Mouse (Mus musculus) olfactory bulb, adult 2 months (tissue): ENCODE results near the gene Noto. TPM values are rescaled to one million over a fixed set of nuclear protein-coding genes. Genes with fewer than 3 reads are reported as not detected.
"Not testable (repeated sequence)": the region's sequence is repeated elsewhere in the genome, so short reads cannot be mapped to it uniquely, and the experiment has no call there.

Experiments
- H3K27ac ChIP-seq: fragments of 200-500 bp; 2 replicates; pipeline ENCODE4 v1.5.1; 2012; ENCODE audit warnings: low read depth, low read length; ENCODE audit not compliant: insufficient read depth
- H3K4me1 ChIP-seq: fragments of 200-500 bp; 2 replicates; pipeline ENCODE4 v1.6.1; 2012; ENCODE audit warnings: low read length; ENCODE audit not compliant: control insufficient read depth, insufficient read depth
- H3K4me3 ChIP-seq: fragments of 200-500 bp; 2 replicates; pipeline ENCODE4 v1.5.1; 2012; ENCODE audit warnings: mild to moderate bottlenecking, low read depth, low read length, moderate library complexity; ENCODE audit not compliant: insufficient read depth
- CTCF ChIP-seq: fragments of 200-500 bp; IDR thresholded peaks from 2 replicates; pipeline ENCODE4 v1.5.1; 2012; ENCODE audit warnings: low read depth, mild to moderate bottlenecking, low read length, moderate library complexity; ENCODE audit not compliant: insufficient read depth
- POLR2A ChIP-seq: fragments of 200-500 bp; IDR thresholded peaks from 2 replicates; pipeline ENCODE4 v1.6.1; 2012; ENCODE audit warnings: mild to moderate bottlenecking, low read depth, low read length, moderate library complexity; ENCODE audit not compliant: insufficient read depth
- WGBS: fragments of 180-500 bp; shearing (Covaris S2); methylation state at CpG from one replicate; pipeline ENCODE4 v1.1.7; 2018; 5-methylcytosine and 5-hydroxymethylcytosine counted together
- polyA plus RNA-seq: library from polyadenylated mRNA; stranded (reverse); fragments of >200 nt; gene quantifications from 2 replicates; pipeline ENCODE4 v1.2.4, GENCODE M21; 2012; ENCODE audit warnings: low replicate concordance; ENCODE audit not compliant: missing spikeins, insufficient read depth, insufficient read length

Gene Noto
- polyA plus RNA-seq, 1 experiment, result not detected

- WGBS, result 83% methylated on average over 3 of the region's 3 CpGs
- Histone ChIP-seq H3K27ac (no peak overlapping the region), H3K4me1 (peaks cover 4% of the 10 kb centered on the region; the same call in 1 of the 2 replicates), H3K4me3 (no peak overlapping the region)
- TF ChIP-seq POLR2A (no peak), CTCF (no peak)
These were observed 20.0 kb downstream of the Noto start for GRCm38 (mm10) chr6:85443488-85444233.

- H3K27ac ChIP-seq, result no peak overlapping the region
- peaks cover 4% of the 10 kb centered on the region; the same call in 1 of the 2 replicates for H3K4me1 ChIP-seq
- no peak for TF ChIP-seq CTCF
- TF ChIP-seq POLR2A, result no peak
- WGBS, result 88% methylated on average over 8 of the region's 8 CpGs
- no peak overlapping the region for H3K4me3 ChIP-seq
These were observed 20.7 kb downstream of the Noto start for GRCm38 (mm10) chr6:85444266-85444965.

GRCm38 (mm10) chr6:85445286-85445685 lies 21.6 kb downstream of the Noto start:
- no peak overlapping the region for H3K4me3 ChIP-seq
- H3K27ac ChIP-seq, result no peak overlapping the region
- TF ChIP-seq POLR2A, result no peak
- TF ChIP-seq CTCF, result no peak
- H3K4me1 ChIP-seq, result peaks cover 4% of the 10 kb centered on the region; the same call in 1 of the 2 replicates
- 81% methylated on average over 5 of the region's 5 CpGs for WGBS

- TF ChIP-seq POLR2A, result no peak
- TF ChIP-seq CTCF, result no peak
- WGBS, result 93% methylated on average over 6 of the region's 6 CpGs
- Histone ChIP-seq H3K27ac (no peak overlapping the region), H3K4me3 (no peak overlapping the region), H3K4me1 (peaks cover 4% of the 10 kb centered on the region; the same call in 1 of the 2 replicates)
These were observed 23.7 kb downstream of the Noto start for GRCm38 (mm10) chr6:85447351-85447750.

GRCm38 (mm10) chr6:85450140-85450539 lies 26.5 kb downstream of the Noto start:
- H3K27ac ChIP-seq, H3K4me1 ChIP-seq, H3K4me3 ChIP-seq: not testable (repeated sequence)
- 63% methylated on average over 1 of the region's 1 CpGs for WGBS

GRCm38 (mm10) chr6:85450697-85451663 lies 27.3 kb downstream of the Noto start, which contains the start of gene Cct7:
Gene Cct7, plus strand, starts transcription at chr6:85451514.
- Histone ChIP-seq H3K4me1 (no peaks in the 10 kb centered on the region; the same call in 1 of the 2 replicates), H3K27ac (peak within 1 kb of the TSS; percentile 78), H3K4me3 (peak within 1 kb of the TSS; percentile 83)
- WGBS, result 2% methylated on average over 95 of the region's 96 CpGs
- TF ChIP-seq CTCF (peak; percentile 59; the same call in 1 of the 2 replicates), POLR2A (no peak; the same call in 1 of the 2 replicates)

GRCm38 (mm10) chr6:85451664-85452410 lies 28.2 kb downstream of the Noto start, which contains the start of gene Pradc1:
Gene Pradc1, minus strand, starts transcription at chr6:85451970.
- TF ChIP-seq POLR2A (peak; percentile 56), CTCF (0 out of 2 replicates have a peak, but pooled peaks have one; percentile 3)
- Histone ChIP-seq H3K4me3 (peak within 1 kb of the TSS; percentile 83), H3K4me1 (no peaks in the 10 kb centered on the region; the same call in 1 of the 2 replicates), H3K27ac (peak within 1 kb of the TSS; percentile 78)
- WGBS, result under 1% methylated on average over 54 of the region's 54 CpGs

- Histone ChIP-seq H3K27ac (peak overlapping the region; percentile 76), H3K4me3 (peak overlapping the region; percentile 83), H3K4me1 (no peaks in the 10 kb centered on the region; the same call in 1 of the 2 replicates)
- TF ChIP-seq POLR2A (no peak), CTCF (no peak)
- under 1% methylated on average over 15 of the region's 15 CpGs for WGBS
These were observed 28.7 kb downstream of the Noto start for GRCm38 (mm10) chr6:85452411-85452665.
